Mouse (Mus musculus): ENCODE data around the gene Ptprn.
A peak's percentile ranks its signal among the peaks of the same experiment; 100 is the strongest.

Gene Ptprn

DNA sequence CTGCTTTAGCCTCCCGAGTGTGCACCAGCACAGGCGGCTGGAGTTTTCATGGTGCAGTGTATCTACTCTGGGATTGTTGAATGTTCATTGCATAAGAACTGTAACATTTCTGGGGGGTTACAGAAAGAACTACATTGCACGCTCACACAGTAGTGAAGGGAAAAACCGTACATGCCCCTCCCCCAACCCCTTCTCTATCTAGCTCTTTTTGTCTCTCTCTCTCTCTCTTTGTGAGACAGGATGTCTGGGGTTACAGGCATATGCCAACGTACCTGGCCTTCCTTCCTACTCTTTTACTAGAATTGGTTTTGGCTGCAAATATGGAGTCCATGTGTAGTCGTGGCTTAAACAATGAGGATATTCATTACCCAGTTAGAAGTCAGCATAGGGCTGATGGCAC, 41.4 kb downstream of the Ptprn start:
- DNase-seq, result no peak

- no peak for DNase-seq
These were observed 42.8 kb downstream of the Ptprn start for GRCm38 (mm10) chr1:75221538-75221937.

- DNase-seq, result no peak
These were observed 44.8 kb downstream of the Ptprn start, which contains the start of gene Tuba4a for GRCm38 (mm10) chr1:75219531-75219930. Tuba4a (minus strand) TSS chr1:75219865.

DNA sequence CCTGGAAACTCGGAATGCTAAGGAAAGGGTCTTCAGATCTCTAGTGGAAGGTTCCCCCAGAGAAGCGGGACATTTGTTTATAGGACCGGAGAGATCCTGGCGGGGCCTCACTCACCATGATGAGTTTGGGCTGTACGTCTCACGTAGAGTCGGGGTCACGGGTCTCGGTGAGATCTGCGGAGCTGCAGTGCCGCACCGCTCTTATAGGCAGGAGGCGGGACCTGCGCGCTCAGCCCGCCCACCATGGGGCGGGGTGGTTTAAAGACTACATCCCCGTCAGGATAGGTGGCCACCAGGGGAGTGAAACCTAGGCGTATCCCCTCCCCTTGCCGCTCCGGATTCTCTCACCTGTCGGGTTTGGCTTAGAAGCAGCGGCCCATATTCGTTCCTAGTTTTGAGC, 45.2 kb downstream of the Ptprn start:
- DNase-seq, result peak; percentile 94

GRCm38 (mm10) chr1:75218227-75219001, 45.9 kb downstream of the Ptprn start:
- peak; percentile 82 for DNase-seq

DNA sequence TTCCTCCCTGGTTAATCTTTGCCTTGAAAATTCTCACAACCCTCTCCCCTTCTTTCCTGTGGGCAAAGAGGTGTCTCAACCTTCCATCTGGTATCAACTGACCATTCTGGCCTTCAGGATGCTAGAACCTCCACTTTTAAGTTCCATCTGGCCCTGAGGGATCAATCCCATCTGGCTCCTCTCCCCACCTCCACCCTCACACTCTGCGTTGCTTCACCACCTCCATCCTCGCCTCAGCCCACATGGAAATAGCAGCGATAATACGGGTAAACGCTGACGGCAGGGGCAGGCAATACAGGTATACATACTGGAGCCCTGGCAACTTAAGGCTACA, 46.4 kb downstream of the Ptprn start:
- DNase-seq, result peak; percentile 54

DNA sequence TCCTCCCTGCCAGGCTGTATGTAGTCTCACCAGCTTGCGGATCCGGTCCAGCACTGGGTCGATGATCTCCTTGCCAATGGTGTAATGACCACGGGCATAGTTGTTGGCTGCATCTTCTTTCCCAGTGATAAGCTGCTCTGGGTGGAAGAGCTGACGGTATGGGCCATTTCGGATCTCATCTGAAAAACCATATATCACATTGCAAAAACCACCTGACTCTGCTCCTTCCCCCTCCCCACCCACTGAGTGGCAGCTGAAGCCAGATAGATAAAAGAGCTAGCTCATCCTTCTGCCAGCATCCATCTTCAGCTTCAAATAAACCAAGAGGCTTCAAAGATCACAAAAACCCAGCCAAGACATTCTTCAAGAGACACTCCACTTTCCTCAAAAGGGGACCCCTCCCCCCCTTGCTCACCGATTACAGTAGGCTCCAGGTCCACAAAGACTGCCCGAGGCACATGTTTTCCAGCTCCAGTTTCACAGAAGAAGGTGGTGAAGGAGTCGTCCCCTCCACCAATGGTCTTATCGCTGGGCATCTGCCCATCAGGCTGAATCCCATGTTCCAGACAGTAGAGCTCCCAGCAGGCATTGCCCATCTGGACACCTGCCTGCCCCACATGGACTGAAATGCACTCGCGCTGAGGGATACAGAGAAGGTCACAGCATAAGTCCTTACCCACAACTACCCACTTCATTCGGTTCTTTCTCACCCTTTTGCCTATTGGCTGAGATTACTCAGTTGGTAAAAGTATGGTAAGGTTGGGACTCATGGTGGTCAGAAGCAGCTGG, 47.3 kb downstream of the Ptprn start:
- DNase-seq, result no peak

DNA sequence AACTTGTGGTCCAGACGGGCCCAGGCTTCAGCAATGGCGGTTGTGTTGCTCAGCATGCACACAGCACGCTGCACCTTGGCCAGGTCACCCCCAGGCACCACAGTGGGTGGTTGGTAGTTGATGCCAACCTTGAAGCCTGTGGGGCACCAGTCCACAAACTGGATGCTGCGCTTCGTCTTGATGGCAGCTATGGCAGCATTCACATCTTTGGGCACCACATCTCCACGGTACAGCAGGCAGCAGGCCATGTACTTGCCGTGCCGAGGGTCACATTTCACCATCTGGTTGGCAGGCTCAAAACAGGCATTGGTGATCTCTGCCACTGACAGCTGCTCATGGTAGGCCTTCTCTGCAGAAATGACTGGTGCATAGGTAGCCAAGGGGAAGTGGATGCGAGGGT, 48.5 kb downstream of the Ptprn start:
- no peak for DNase-seq

DNA sequence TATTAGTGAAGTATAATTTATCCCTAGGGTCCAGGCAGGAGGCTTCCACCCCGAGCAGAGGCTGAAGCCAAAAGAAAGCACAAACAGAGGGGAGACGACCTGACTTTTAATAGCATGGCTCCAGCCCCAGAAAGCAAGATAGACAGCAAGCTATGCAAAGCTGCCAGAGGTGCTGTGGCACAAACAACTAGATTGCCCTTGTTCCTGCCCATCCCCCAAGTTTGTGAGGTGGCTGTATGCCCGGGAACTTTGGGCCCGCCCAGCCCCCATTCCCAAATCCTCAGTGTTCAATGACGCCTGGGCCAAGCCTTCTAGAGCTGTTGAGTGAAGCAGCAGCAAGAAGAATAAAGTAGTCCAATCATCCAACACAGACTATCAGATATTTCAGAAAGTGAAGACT, 49.4 kb downstream of the Ptprn start:
- DNase-seq, result peak; percentile 59

DNA sequence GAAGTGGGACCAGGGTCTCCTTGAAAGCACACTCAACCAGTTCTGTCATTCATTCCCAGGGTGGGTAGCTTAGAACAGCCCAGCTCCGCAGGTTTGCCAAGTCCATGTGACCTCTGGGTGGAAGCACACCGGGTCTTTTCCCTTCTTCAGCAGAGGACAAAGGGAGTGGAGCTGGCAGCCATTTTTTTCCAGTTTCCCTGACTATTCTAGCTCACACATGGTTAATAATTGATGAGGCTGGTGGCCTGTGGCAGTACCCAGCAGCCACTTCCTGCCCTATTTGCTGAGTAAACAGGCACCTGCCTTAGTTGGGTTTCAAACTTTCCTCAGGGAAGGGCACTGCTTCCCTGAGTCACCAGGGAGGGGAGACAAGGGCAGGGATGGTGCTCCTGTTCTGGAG, 49.9 kb downstream of the Ptprn start:
- no peak for DNase-seq

DNA sequence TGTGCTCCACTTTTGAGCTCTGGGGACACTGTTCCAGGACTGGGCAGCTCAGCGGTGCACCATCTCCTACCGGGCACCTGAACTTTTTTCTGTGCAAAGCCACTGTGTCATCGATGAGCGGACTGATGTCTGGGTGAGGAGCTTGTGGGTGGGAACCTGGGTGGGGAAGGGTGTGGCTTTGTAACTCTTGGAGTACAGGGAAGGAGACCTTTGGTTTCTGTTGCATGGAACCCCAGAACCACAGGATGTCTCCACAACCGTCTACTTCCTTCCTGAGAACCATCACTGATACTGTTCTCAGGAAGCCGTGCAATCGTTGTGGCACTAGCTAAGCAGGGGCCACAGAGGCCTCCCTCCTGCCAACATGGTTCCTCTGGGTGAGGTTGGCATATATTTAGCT, 51.2 kb downstream of the Ptprn start:
- DNase-seq, result no peak

DNA sequence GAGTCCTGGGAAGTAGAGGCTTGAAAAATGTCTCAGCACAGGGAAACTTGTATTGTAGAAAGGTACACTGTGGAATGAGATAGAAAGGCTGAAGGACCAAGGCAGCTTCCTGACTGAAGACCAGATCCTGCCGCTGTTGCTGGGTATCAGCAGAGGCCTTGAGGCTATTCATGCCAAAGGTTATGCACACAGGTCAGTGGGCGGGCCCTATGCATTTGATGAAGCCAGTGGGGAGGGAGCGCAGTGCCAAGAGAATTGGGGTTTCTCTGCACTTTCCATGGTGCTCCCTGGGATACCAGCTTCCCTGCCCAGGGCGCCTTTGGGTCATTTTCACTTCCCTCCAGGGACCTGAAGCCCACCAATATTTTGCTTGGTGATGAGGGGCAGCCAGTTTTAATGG, 51.8 kb downstream of the Ptprn start:
- no peak for DNase-seq

DNA sequence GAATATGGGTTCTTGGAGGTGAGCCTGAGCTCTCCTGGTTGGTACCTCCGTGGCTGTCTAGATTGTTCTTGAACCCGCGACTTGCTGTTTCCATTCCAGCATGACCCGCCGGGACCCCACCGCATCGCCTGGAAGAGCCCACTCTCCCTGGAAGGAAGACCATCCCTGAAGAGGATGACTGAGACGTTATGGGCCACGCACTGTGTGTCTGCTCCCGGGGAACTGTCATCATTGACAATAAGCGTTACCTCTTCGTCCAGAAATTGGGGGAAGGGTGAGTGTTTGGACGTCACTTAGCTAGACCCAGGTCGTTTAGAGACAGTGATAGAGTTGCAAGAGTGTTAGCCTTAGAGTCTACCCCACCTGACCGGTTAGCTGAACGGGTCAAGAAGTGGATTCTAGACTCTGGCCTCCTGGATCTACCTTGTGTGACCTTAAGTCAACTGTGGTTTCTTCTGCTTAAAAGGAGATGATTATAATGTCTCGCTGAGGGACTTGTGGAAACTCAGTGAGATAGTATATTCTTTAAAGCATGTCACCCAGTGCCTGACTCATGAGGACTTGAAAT, 53.1 kb downstream of the Ptprn start:
- no peak for DNase-seq

- DNase-seq, result peak; percentile 97
These were observed 53.9 kb downstream of the Ptprn start, which contains the start of the genes Glb1l and Stk16 for GRCm38 (mm10) chr1:75210136-75211087. Glb1l (minus strand) TSS chr1:75210813. Stk16 (plus strand) TSS chr1:75210838.

- DNase-seq, result no peak
These were observed 55.2 kb downstream of the Ptprn start for GRCm38 (mm10) chr1:75208967-75209678.

DNA sequence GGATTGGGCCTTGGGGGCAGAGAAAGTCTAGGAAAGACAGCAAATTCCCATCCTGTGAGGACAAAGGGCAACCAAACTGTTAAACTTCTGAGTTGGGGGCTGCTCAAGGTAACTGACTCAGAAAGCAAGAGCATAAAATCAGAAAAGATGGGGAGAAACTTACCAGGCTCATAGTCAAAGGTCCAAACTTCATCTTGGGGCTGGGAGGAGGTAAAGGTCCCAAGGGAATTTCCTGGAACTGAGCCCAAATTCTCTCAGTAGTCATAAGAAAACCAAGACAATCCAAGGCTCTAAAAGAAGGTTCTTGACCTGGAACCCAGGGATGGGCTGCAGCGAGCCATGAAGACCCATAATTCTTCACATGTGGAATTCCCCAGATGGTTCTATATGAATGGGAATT, 63.1 kb downstream of the Ptprn start:
- DNase-seq, result no peak

Measured in right cerebral cortex, adult 18-20 months (tissue).